Mouse (Mus musculus) right cerebral cortex, postnatal 4 days (tissue): ENCODE results near the gene Cuedc1.
"Not testable (repeated sequence)": the region's sequence is repeated elsewhere in the genome, so short reads cannot be mapped to it uniquely, and the experiment has no call there.

Experiments
- DNase-seq: peaks from one replicate; pipeline ENCODE4 v3.0.0-alpha.2; 2022

Cuedc1 gene

GRCm38 (mm10) chr11:88172601-88173325 lies 74.9 kb downstream of the Cuedc1 start:
- no peak for DNase-seq

- DNase-seq, result no peak
Measured at GRCm38 (mm10) chr11:88173386-88174025, 75.6 kb downstream of the Cuedc1 start.

DNA sequence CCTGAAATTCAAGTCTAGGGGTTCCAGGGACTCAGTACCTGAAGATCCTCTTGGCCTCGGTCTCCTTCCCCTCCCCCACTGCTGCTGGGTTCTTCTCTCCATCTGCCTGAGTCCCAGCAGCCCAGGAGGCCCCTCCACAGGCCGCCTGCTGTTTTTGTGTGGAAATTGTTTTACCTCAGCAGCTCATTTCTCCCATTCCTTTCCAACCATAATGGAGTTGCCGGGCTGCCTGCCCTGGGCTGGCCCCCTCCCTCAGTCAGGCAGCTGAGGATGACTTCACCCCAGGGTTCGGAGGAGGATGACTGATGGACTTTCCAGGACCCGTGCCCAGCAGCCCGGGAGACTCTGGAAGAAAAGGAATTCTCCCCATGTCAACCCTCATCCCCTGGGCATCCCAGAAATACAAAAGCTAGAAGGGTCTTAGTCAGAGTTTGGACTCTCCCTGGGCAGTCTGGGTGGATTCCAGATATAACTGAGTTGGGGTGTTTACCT lies 82.7 kb downstream of the Cuedc1 start:
- no peak for DNase-seq

GRCm38 (mm10) chr11:88180959-88181619 lies 83.2 kb downstream of the Cuedc1 start:
- peak; percentile 49 for DNase-seq

- DNase-seq, result no peak
Measured at GRCm38 (mm10) chr11:88184632-88185180, 86.8 kb downstream of the Cuedc1 start.

DNA sequence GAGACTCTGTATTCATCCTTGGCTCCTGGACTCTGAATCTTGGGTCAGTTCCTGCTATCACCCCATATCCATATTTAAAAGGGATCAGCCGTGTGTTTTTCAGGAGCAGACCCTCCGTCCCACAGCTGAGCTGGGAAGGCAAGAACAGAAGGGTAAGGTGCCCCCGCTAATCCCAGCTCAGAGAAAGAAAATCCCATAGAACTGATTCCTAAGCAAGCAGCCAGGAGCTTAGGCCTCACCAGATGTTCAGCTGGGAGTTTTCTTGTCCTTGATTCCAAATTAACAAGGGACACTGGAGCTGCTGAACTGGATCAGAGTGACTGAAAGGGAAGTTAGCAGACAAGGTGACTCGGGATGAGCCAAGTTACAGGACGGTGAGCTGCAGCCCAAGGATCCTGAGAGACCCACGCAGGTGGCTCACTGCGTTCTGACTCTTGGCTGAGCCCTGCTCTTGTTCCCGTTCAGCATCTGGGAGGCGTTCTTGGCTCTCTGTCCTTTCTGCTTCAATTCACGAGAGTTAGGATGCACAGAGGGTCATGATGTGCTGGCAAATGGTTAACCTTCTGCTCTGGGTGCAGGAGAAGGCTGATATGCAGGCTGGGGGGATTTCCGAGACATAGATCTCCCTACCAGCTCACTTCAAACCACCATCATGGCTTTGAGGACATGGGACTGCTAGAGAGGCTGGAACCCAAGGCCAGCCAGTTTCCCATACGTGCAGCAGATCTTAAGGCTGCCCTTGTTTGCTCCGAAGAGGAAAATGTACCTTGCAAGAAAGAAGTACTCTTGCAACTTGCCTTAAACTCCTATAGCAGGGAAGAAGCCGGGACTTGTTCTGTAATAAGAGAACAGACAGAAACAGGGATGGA lies 88.5 kb downstream of the Cuedc1 start:
- no peak for DNase-seq

DNA sequence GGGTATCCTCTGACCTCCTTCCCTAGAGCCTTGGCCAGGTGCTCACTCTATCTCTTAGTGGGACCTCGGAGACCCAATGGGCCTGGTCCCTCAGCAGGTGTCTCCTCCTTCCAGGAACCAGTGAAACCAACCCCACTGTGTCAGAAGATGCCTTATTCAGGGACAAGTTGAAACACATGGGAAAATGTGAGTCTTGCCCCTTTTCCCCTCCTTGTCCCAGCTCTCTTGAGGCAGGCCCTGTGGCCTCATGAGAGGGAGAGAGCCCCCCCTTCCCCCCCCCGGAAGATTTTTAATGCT lies 89.0 kb downstream of the Cuedc1 start:
- DNase-seq, result no peak

DNA sequence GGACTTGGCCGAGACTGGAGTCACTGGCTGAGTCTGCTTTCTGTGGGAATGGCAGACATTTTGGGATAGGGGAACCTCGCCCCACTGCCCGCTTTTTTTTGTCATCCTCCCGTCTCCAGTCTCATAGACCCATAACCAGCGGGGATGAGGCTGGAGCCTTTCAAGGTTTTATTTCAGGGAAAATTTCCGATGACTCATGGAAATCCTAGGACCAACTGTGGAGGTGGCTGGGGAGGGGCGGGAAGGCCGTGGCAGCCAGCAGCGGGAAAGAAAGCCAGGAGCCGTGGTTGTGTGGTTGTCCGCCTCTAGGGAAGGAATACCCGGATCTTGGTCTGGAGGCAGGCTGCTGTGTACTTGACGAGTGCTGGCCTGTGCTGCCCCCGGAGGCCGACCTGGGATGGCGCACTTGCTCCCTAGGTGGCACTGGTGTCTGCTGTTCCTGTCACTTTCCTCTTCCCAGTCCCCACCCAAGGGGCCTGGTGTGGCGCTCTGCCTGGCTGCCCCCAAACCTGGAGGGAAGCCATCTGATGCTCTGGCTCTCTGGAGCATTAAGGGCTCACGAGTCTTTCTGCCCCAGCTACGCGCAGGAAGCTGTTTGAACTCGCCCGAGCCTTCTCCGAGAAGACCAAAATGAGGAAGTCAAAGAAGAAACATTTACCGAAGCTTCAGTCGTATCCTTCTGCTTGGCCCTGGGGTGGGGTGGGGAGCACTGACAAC lies 89.7 kb downstream of the Cuedc1 start:
- peak; percentile 71 for DNase-seq

DNA sequence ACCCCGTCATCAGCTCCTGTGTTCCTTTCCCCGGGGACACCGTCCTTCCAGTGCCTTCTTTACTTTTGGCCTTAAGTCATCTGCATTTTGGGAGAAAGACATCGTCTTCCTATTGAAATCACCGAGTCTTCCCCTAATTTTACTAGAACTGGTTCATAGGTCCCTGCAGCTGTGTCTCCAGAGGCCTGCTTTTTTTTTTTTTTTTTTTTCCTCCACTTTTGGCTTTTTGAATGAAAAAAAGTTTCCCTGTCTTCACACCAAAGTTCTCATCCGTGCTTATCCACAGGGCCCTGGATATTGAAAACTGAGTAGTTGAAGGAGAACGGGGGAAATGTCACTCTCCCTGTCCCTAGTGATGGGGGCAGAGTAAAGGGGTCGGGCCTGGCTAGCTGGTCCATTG lies 90.4 kb downstream of the Cuedc1 start:
- DNase-seq, result no peak

- no peak for DNase-seq
Measured at GRCm38 (mm10) chr11:88188635-88189034, 90.8 kb downstream of the Cuedc1 start.

GRCm38 (mm10) chr11:88192595-88192994 lies 94.7 kb downstream of the Cuedc1 start:
- no peak for DNase-seq

DNA sequence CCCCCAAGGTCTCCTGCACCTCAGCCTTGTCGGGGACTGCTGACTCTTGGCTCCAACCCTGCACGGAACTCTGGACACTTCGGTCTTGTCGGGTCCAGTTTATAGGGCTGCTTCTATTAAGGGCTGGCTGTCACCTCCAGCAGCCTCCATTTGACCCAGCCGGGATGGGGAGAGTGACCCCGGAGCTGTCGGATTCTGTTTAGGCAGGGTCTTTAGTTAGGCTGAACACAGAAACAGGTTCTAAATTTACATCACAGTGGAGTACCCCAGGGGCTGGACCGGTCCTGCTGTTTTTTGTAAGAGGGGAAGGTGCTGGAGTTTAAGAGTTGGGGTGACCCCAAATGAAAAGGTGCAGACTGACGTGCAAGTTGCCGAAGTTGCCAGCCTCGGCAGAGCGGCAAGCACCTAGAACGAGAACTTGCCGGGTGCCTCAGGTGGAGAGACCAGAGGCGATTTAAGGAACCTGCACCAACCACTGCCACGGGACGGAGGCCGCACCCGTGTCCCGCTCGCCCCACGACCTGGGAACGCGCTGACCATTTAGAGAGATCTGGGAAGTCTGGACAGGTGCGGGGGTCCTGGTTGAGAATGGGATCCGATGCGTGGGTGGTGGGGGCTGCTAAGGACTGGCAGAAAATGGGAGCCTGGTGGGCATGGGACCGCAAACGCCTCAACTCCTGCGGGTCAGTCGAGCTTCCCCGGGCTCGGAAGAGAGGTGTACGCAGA lies 95.4 kb downstream of the Cuedc1 start:
- no peak for DNase-seq

DNA sequence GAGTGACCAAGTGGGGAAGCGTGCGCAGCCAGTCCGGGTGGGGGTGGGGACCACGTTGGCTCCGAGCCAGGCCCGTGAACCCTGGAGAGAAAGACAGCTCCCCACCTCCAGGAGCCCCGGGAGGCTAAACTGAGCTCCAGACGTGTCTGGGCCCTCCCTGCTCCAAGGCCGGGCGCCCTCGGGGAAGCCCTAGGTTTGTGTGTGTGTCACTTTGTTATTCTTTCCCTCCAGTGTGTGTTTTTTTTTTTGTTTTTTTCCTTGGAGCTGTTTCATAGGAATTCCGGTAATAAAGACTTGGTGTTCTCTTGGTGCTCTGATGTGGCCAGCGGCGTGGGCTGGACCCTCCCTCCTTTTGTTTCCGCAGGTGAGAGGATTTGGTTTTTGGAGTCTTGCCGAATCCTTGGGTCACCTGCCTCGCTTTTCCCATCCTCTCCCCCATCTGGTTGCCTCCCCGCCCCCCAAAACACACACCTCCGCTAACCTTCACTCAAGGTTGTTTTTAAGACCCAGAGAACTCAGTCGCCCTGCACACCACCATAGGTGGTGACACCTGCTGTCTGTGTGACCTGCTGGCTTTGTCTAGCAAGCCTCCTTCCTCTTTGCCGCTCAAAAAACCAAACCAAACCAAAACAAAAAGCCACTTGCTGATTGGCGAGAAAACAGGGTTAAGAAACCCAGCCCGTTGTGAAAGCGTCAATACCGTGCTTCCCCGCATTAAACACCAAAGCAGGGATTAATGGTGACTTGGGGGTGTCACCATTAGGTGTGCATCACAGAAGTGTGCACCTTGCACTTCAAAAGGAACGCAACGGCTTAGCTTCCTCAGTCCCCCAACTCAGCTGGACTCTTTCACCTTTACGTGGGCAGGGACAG lies 96.2 kb downstream of the Cuedc1 start:
- DNase-seq, result no peak

DNA sequence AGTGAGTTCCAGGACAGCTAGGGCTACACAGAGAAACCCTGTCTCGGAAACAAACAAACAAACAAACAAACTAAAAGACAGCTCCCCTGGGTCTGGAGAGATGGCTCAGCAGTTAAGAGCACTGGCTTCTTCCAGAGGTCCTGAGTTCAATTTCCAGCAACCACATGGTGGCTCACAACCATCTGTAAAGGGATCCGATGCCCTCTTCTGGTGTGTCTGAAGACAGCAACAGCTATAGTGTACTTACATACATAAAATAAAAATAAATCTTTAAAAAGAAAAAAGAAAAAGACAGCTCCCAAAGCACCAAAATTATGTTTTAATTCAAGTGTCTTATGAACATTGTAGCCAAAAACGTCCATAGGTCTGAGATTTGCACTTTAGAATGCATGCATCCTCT lies 97.8 kb downstream of the Cuedc1 start:
- DNase-seq, result not testable (repeated sequence)

DNA sequence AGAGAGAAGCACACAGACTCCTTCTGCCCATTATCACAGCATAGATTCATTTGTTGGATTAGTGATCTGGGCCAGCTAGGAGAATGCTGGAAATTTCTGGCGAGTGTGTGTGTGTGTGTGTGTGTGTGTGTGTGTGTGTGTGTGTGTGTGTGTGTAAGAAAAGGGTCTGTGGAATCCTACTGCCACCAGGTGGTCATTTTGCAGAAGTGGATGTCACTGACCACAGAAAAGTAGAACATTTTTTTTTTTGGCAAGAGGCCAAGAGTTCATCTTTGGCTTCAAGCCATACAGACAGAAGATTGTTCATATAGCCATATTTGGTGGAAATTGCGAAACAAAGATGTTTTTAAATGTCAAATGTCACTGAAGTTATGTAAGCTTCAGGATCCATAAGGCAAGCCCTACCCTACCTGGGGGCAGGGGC lies 99.3 kb downstream of the Cuedc1 start:
- DNase-seq, result peak; percentile 39

- DNase-seq, result no peak
Measured at GRCm38 (mm10) chr11:88198223-88198622, 100.4 kb downstream of the Cuedc1 start.

GRCm38 (mm10) chr11:88201172-88201571 lies 103.3 kb downstream of the Cuedc1 start:
- DNase-seq, result no peak

DNA sequence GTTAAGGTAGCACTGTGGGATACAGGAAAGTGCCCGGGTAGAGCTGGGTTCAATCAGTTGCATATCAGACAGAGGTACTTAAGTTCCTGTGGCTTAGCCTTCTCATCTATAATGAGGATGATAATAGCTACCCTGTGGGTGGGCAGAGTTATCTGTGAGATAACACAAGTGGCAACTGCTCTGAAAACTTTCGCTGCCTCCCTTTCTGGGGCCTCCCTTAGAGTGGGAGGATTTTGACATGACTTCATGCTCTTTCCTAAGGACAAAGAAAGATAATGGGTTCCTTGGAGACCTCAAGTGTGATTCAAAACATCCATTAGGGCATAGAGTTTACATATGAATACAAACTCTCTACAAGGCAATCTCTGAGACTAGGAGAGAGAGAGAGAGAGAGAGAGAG lies 104.2 kb downstream of the Cuedc1 start:
- DNase-seq, result no peak

- peak; percentile 86 for DNase-seq
Measured at GRCm38 (mm10) chr11:88203712-88204532, 106.1 kb downstream of the Cuedc1 start, which contains the start of gene Mrps23. TSS of gene Mrps23 (plus strand) at chr11:88204388.
